Mouse (Mus musculus): ENCODE measurements around the gene Smyd3.

Smyd3 gene

GRCm38 (mm10) chr1:179064601-179065293, 453.1 kb downstream of the Smyd3 start:
- DNase-seq (ENCODE audit: low spot score in 2 of 2): no peak

DNA sequence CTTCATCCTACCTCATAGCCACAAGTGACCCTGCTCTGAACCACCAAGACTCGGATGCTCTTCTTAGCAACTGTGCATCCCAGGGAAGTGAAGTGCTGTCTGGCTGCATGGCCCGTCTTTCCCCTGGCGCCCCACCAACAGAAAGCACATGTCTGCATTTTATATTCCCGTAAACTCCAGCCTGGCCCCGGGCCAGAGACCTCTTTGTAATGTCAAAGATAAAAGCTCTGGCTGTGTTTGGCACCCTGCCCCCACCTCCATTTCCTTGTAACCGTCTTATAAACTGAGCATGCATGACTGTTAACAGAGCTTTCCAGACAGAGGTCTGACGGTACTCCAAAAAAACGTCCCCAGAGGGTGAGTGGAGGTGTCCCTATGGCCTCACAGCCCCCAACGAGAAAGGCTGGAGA, 456.1 kb downstream of the Smyd3 start:
- DNase-seq (ENCODE audit: low spot score in 2 of 2): no peak

DNA sequence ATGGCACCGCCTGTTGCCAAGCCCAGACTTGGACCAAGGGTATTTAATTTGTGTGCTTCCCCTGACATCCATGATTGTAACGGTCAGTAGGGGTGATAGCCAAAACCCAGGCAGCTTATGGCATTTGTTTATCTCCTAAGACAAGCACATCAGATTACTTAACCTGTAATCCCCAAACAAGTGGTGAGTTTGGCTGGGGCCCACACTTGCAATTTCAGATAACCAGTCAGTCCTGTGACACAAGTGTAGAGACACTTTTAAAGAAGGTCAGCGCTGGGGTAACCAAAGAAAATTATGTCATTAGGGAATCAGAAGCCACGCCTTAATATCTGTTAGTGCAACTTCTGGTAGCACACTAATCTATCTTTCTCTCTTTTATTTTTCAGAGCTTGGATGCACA, 456.8 kb downstream of the Smyd3 start:
- no peak for DNase-seq (ENCODE audit: low spot score in 2 of 2)

DNA sequence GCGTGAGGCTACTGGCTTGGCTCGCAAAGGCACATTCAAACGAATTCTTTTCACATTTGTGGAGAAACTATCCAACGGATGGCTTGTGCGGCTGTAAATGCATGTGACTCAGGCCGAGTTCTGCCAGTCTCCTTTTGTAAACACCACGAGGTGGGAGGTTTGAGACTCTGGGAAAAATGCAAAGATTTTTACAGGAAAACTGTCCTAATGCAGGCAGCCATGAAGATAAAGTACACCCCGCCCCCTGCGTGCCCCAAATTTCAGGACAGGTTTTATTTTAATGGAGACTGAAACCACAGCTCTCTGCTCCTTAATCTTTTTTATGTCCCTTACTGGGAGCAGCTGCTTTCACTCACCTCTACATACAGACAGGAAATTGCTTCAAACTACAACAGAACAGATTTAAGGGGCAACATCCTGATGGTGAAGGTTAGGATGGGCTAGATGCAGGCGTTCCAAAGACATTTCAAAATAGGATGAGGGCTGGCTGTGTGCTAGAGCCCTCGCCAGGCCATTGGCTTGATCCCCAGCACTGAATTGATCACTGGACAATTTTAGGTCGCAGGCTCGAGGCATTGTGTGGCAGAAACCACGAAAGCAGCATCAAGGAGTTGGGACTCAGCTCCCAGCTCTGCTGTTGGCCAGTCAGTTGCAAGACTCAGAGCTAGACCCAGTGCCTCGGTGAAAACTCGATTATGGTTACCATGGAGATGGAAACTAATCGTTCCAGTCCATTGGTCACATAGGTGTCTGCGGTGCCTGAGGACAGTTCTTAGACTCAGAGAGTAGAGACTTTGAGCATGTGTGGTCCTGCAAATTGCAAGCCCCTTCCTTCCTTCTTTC, 457.5 kb downstream of the Smyd3 start:
- DNase-seq (ENCODE audit: low spot score in 2 of 2): peak; percentile 20 to 33

- peak in 1 of 2 experiments; percentile 7 for DNase-seq (ENCODE audit: low spot score in 2 of 2)
Measured at GRCm38 (mm10) chr1:179059286-179060112, 458.3 kb downstream of the Smyd3 start.

- DNase-seq (ENCODE audit: low spot score in 2 of 2): no peak
Measured at GRCm38 (mm10) chr1:179058675-179059074, 459.2 kb downstream of the Smyd3 start.

- DNase-seq (ENCODE audit: low spot score in 2 of 2): no peak
Measured at GRCm38 (mm10) chr1:179055760-179056159, 462.1 kb downstream of the Smyd3 start.

DNA sequence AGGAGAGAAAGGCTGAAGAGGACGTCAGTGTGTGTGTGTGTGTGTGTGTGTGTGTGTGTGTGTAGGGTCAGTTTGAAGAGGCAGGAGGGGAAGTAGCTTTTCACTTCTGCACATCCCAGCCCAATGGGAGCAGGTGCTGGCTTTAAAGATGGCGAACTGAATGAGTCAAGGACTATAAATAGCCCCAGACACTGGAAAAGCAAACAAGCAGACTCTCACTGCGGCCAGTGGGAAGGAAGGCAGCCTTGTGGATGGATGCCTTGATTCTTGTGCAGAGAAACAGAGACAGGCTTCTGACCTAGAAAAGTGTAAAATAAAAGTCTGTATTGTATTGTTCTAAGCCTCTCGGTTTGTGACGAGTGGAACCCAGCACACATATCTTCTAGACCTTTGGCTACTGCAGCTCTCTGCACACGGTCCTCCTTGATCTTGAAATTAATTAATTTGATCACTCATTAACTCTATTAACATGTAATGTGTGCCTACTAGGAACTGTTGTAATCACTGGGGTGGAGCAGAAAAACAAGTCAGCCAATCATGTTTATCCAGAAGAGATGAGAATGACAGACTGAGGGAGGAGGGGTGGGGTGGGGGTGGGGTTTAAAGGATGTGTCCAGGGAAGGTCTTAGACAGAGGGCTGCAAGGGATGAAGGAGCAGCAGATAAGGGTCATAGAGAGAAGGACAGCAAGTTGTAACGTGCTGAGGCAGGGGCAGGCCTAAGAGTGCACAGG, 463.3 kb downstream of the Smyd3 start:
- no peak for DNase-seq (ENCODE audit: low spot score in 2 of 2)

DNA sequence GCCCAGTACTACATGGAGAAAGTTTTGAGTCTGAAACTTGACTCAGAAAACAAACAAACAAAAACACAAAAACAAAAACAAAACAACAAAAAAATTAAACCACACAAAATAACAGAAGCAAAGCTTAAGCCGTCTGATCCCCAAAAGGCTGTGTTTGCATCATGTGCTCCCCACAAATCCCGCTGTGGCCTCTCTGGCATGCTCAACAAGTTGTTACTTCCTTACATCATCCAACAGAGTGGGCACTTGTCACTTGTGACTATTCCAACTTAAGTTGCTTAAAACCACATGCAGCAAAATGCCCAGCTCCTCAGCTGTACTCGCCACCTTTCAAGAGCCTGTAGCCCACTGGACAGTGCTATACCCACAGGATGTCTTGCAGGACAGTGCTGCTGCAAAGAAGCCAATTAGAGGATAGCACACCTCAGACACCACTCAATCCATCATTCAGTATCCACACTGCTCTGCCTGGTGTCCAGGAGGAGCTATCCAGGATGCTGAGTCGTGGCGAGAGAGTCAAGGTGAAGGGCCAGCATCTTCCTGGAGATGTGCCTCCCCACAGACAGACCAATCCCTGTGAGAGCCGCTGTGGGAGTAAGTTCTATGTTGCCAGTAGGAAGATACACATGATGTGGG, 465.2 kb downstream of the Smyd3 start:
- no peak for DNase-seq (ENCODE audit: low spot score in 2 of 2)

DNA sequence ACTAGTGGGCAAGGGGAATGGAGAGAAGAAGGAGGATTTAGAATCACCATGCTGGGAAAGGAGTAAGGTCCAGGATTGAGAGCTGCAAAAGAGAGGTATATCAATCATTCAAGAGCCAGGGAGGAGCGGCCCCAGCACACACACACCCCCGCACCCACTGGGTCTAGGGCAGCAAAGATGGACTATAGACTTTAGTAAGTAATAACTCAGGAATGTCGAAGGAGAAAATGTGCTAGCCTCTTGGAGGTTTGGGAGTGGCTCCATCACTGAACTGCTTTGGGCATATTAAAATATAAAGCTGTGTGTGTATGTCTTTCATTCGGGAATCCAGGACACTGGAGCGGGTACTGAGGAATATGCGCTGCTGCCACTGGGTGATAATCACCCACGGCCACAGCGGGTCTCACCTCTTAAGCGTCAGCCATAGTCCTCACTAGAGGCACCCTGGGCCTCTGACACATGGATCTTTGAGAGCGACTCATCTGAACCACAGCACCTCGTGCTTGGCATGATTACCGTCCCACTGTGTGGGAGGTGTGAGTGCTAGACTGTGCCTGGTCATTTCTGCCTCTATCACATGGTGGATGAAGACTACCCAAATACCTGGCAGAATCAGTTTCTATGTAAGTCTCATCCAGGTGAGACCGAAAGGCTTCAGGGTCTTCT, 469.8 kb downstream of the Smyd3 start:
- no peak for DNase-seq (ENCODE audit: low spot score in 2 of 2)

GRCm38 (mm10) chr1:179045856-179046714, 471.8 kb downstream of the Smyd3 start:
- no peak for DNase-seq (ENCODE audit: low spot score in 2 of 2)

DNA sequence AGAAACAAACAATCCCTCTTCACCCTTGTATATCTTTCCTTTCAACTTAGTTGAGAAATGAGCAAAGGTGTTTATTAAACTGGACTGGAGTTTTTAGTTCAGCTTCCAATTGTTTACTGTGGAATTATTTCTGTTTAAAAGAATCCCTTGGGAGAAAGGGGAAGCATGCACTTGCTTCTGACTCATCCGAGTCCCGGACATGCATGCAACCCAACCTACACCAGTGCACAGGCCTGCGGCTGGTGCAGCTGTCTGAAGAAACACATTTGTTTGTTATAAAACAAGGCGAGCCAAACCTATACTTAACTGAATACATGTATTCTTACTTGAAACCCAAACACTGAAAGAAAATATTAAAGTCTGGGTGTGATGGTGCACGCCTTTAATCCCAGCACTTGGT, 473.7 kb downstream of the Smyd3 start:
- DNase-seq (ENCODE audit: low spot score in 2 of 2): no peak

DNA sequence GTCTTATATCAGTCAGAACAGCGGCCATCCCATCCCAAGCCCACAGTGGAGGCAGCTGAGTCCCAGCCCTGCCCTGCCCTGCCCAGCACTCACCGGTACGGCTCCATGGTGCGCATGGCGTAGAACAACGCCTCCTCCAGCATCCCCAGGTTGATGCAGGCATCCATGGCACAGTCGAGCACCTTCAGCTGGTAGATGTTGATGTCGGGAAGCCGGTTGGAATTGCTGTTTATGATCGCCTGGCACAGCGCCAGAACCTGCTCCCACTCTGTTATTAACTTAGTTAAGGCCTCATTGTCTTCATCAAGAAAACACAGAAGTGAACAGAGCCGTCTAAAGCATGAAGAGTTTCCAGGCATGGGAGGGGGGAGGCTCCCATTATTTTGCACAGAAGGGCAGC, 474.2 kb downstream of the Smyd3 start:
- peak in 1 of 2 experiments; percentile 7 for DNase-seq (ENCODE audit: low spot score in 2 of 2)

GRCm38 (mm10) chr1:179041905-179042337, 475.9 kb downstream of the Smyd3 start:
- DNase-seq (ENCODE audit: low spot score in 2 of 2): peak; percentile 7 to 44

DNA sequence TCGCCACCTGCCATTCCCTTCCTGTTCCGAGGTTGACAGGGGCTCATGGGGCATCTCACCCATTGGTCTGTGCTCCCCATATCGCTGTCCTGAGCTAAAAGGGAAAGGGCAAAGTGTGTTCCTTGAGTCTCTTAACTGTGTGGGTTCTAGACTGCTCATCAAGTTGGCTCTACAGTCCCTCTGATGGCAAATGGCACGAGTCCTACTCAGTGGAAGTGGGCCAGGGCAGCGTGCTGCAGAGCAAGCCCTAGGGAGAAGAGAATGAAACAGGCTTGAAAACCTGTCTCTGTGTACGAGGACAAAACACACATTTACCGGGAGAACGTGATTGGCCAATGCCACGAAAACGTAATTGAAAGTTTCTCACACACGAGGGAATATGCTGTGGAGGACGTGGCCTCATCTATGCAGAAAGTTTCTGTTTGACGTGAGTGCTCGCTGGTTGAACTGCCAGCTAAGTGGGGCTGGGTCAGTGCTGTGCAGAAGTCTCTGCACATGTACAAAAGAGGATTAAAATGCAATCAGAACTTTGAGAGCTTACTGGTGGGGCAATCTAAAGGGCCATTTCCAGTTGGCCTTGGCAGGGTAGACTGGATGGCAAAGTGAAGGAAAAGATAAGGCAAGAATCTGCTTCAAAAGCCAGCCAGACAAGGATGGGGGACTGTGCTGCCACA, 476.5 kb downstream of the Smyd3 start:
- DNase-seq (ENCODE audit: low spot score in 2 of 2): no peak

DNA sequence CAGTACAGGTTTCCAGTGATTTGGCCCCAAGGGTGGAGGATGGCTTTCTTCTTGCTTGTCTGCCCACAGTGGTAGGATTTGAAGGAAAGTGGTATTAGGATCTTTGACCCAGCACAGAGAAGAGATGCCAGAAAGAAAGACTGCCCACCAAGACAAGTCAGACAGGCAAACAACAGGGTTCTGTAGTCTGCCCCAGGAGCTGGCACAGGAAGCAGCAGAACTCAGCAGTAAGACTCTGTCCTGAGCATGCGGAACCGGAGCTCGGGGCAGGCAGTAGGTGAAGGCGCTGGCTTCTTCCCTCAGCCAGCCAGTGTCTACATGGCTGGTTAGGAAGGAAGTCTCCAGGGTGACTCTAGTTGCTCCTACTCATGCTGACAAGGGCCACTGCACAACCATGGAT, 479.0 kb downstream of the Smyd3 start:
- no peak for DNase-seq (ENCODE audit: low spot score in 2 of 2)

GRCm38 (mm10) chr1:179032947-179033346, 484.9 kb downstream of the Smyd3 start:
- no peak for DNase-seq (ENCODE audit: low spot score in 2 of 2)

DNA sequence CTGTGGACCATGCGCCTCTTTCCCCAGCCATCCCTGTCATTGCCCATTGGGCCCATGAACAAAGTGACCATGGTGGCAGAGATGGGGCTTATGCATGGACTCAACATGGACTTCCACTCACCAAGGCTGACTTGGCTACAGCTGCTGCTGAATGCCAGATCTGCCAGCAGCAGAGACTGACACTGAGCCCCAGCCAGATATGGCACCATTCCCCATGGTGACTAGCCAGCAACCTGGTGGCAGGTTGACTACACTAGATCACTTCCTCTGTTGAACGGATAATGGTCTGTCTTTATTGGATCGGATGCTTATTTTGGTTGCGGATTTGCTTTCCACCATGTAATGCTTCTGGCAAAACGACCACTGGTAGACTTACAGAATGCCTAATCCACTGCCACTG, 486.3 kb downstream of the Smyd3 start:
- no peak for DNase-seq (ENCODE audit: low spot score in 2 of 2)

GRCm38 (mm10) chr1:179026614-179027013, 491.2 kb downstream of the Smyd3 start:
- peak; percentile 45 to 63 for DNase-seq (ENCODE audit: low spot score in 2 of 2)
